Mouse (Mus musculus) right cerebral cortex, adult 18-20 months (tissue): ENCODE measurements around the gene Atoh7.
"Not testable (repeated sequence)": the region's sequence is repeated elsewhere in the genome, so short reads cannot be mapped to it uniquely, and the experiment has no call there.

ENCODE experiments used
- DNase-seq: peaks from one replicate; pipeline ENCODE4 v3.0.0; 2022; ENCODE audit warnings: mixed read lengths

Atoh7 gene

DNA sequence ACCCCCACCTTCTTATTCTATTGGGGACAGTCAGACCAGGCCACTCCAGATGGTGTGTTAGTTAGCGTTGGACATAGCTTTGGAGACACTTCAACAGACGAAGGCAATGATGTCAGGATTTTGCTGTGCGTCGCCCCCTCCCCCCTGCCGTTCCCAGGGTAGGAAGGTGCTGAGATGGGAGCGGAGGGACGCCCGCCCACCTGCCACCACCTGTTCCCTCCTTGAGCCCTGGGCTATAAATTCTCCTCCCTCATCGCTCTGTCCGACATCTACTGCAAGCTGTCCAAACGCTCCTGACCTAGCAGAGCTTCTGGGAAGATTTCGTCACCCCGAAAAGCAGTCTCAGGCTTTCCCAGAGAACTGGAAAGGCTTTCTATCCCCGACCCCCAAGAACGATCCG is at the start of gene Atoh7:
TSS of gene Atoh7 (plus strand) at position 131 of the 400 bp plus-strand sequence.
- peak; percentile 65 for DNase-seq

DNA sequence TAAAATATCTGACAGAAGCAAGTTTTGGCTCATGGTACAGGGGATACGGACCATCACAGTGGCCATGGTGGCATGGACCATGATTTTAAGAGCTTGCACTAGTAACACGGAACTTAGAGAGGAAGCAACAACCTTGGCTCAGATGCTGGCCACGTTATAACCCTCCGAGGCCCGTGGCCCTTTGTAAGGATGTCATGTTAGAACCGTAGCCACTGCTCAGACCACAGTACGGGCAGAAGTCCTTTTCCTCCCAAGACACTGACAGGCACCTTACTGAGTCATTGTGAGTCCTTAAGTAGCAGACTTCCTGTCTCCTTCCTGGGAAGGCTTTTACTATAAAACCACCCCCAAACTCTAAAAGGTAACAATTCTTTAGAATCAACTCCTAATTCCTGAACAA is 48.2 kb upstream of the Atoh7 start:
- DNase-seq = no peak

DNA sequence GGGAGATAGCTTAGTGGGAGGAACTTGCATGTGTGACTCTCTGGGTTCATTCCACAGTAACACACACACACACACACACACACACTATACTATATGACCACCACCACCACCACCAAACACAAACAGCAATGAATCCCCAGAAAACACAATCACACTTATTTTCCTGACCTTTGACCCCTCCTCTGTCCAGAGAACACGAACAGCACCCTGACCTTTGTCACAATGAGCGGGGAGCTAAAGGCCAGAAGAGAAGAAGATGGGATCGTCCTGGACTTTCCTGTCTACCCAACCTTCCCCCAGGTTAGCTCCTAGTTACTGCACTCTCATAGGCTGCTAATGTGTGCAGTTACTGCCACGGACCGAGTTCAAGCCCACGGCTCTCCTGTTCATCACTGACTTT is 47.4 kb upstream of the Atoh7 start:
- no peak for DNase-seq

DNA sequence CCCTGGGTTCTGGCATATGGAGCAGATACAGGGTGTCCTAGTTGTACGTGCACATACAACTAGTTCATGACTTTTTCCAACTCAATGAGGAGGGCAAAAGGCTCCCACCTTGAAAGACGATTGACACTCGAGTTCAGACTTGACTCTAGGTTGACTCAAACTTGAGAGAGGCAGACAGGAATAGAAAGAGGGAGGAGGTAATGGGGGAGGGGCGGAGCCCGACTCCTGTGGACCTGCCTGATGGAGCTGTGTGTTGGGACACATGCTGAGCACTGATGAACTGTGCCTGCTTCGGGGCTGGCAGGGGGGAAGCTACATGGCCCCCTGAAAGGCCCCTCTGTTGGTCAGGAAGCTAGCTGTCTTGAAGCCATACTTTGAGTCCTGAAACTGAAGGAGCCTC is 46.4 kb upstream of the Atoh7 start:
- no peak for DNase-seq

DNA sequence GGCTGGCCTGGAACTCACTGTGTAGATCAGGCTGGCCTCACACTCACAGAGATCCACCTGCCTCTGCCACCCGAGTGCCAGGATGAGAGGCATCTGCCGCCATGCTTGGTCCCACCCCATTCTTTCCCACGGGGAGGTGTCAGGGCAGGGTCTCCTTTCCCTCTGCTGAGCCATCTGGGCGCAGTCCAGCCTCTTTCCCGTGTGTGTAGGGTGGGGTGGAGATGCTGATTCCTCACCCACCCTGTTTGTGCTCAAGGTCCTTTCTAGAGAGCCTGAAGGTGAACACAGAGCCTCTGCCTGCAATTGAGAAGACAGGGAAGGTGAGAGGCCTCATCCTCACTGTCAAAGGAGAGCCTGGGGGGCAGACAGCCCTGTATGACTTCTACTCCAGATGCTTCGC is 45.4 kb upstream of the Atoh7 start:
- DNase-seq = not testable (repeated sequence)

DNA sequence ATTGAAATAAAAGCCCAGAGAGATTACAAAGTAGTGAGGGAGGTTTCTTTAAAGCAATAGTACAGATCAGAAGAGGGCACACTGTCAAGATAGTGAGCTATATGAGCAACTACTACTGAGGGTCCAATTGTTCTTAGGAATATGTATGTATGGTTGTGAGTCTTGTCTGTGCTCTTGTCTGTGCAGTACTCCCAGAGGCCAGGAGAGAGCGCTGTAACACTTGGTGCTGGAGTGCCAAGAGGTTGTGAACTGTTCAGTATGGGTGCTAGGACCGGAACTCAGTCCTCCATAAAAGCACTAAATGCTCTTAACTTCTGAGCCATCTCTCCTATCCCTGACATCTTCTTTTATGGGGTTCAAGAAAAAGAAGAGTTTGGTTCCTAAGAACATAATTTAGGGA is 44.9 kb upstream of the Atoh7 start:
- DNase-seq = no peak

DNA sequence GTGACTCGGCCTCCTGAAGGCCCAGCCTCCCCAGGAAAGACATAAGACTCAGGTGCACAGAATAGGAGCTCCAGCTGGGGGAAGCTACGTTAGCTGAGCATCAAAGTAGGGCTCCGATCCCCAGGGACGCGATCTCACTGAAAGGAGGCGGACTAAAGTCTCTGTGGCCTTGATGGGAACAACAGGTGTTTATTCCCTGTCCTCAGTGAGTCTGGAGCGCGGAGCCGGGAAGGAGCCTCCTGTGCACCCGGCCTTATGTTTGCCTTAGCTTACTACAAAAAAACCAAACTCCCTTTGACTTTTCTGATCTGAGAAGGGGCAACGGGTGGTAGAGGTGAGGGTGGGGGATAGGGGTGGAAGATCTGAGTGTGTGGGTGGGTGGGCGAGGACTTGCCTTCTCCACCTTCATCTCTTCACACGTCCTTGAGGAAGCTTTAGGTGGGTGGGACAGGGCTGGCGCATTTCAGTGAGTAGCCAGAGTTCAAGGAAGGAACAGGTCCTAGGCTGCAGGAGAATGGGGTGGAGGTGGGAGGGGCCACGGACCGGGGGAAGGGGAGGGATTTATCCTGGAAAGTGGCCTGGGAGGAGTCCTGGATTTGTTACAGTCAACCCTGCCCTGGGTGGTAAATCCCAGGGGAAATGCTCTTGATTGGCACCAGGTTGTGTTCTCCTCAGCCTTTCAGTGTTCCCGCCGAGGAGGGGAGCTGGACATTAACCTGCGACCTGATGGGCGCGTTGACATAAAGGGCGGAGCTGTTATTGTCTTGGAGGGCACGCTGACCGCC is 42.3 kb upstream of the Atoh7 start:
- DNase-seq = no peak

DNA sequence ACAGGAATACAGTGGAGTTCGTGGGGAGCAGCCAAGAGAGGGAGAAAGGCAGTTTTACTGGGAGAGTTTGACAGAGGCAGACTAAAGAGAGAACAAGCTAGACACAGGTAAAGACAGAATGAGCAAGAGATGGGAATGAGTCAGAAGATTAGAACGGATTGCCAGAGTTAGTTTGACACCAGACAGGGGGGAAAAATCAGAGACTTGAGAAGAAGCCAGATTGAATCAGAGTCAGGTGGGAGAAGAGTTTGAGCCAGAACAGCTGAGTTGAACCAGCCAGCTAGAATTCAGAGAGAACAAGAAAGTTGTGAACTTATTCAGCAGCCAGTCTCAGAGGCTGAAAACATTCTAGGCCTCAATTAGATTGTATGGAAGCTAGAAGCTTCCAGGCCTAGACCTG is 39.6 kb upstream of the Atoh7 start, which contains the start of gene Pbld1:
TSS of gene Pbld1 (plus strand) at position 301 of the 400 bp plus-strand sequence.
- no peak for DNase-seq

DNA sequence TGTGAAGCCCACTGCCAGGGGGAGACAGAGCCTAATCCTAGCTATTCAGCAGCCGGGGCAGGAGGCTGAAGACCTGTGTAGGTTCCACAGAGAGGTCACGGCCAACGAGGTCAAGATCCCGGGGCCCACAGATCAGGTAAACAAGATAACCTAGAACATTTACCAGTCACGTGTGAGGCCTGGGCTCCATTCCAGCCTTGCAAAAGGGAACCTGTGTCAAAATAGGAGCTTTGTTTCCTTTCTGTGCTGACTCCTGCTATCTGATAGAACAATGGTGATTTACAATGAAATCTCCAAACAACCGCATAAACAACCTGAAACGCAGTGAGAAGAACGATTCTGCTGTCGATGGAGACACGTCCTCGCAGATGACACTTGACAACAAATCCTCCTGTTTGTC is 39.0 kb upstream of the Atoh7 start:
- no peak for DNase-seq

DNA sequence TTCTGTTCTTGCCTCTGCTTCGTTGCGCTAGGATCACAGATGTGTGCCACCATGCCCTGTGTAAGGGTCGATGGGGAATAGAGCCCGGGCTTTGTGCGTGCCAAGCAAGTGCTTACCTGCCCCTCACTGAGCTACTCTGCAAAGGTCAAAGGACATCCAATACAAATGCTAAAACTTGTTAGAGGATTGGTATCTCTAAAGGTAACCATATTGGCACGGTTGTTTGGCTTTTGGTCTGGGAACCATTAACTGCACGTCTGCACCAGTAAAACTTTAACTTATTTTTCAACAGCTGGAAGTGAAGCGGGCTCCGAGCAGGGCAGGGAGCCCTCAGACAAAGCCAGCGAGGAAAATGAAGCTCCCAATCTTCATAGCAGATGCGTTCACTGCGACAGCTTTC is 38.2 kb upstream of the Atoh7 start:
- DNase-seq = no peak

DNA sequence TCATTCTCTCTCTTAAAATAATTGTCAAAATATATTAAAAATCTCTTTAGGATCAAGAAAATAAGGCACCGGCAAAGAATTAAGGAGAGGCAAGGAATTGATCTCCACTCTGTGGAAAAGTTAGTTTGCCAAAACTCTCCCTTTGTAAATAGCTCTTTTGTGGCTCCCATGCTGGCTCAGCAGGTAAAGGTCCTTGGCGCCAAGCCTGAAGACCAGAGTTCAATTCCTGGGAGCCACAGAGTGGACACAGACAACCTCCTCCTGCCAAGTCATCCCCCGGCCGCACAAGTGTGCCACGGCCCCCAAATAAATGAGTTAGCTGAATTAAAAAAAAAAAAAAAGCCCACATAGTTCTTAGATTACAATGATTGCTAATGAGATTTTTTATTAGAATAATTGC is 36.8 kb upstream of the Atoh7 start:
- DNase-seq = no peak

DNA sequence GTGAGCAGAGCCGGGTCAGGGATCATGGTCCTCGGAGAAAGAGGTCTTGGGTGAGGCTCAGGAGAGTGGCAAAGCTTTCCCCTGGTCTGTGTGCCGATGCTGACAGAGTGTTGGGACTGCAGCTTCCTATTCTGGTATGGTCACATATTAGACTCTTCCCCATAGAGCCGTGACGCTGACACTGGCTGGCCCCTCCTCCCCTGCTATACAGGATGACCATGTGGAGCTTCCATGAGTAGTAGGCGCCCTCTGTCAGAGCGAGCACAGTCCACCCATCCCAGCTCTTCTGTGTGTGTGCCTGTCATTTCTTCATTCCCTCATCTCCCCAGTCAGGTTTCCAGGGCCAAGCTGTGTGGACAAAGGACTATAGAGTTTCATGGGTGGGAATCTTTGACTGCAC is 36.1 kb upstream of the Atoh7 start:
- DNase-seq = no peak

DNA sequence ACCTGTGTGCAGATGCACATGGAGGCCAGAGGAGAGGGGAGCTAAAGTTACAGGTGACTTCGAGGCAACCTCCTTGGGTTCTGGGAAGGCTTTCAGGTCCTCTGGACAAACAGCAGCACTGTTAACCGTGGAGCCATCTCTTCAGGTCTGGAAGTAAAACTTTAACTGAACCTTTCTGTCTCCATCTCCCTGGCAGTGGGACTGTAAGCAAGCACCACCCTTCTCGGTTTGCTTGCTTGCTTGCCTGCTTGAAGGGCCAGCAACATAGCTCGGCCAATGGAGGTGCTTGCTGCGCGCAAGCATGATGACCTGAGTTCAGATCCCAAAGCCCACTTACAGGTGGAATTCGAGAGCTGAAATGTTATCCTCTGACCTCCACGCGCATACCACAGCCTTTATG is 34.9 kb upstream of the Atoh7 start:
- no peak for DNase-seq

DNA sequence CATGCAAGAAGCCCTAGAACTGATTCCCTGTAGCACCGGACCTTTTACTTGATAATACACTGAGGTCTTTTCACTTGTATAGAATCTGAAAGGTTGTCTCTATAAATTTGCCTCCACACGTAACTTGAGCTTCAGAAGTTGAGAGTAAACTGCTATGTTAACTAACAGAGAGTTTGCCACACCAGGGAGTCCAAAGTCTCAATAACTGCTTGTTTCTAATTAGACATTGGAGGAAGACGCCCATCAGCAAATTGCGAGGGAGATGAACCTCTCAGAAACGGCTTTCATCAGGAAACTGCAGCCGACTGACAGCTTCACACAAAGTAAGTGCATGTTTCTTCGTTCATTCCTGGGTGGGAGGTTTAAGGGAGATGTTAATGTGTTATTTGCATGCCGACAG is 33.9 kb upstream of the Atoh7 start:
- no peak for DNase-seq

DNA sequence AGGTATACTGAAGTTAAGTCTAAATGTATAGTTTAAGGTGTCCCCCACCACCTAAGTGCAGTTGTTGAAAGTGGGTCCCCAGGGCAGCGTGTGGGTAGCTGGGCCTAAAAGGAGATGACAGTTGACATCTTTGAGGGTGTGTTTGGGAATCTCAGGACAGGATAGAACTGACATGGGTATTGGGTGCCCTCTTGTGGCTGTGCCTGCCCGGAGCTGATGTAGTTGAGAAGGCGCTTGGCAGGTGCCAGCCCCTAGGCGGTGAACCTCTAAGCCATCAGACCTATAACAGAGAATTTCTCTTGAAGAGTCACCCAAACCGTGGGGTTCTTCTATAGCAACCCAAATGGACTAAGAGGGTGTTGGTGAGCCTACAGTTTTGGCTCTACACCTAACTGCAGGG is 33.5 kb upstream of the Atoh7 start:
- DNase-seq = peak; percentile 82

DNA sequence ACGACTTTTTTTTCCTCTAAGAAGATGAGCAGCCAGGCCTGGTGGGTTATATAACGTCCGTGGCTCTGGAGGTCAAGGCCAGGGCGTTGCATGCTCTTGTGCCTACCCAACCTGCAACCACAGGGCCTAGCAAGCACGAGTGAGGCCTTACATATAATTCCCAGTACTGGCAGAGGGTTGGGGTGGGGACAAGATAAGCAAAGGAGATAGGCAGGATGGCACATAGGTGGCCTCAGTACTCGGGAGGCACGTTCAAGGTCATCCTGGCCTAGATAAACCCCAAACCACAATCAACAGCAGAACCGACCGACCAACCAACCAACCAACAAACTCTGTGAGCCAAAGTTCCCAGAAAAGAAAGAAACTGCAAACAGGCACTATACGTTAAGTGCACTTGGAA is 13.1 kb upstream of the Atoh7 start:
- DNase-seq = no peak

DNA sequence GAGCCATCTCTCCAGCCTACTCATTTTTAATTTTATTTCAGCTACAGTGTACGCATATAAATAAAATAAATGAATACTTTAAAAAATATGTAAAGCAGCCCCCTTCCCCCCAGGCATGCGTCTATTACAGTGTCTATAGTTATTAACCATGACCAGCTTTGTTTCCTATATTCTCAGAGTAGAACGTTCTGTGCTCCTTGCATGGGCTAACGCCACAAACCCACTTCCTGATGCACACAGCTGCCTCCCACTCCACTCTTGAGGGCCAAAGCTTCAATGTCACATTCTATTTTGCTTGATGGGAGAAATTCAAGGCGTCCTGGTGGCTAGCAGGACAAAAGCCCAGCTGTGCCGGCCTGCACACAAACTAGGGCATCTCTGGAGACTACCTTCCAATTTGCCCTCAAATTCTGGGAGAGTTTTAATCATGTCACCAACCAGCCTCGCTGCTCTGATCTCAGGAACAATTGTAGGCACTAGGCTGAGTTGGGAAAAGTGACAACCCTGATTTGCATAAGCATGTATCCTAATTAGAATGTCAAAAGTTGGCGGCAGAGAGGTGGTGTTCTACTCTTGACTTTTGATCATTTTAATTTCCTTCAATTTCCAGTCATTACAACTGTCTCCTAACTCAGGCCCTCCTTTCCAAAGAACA is 10.2 kb upstream of the Atoh7 start:
- DNase-seq = no peak

DNA sequence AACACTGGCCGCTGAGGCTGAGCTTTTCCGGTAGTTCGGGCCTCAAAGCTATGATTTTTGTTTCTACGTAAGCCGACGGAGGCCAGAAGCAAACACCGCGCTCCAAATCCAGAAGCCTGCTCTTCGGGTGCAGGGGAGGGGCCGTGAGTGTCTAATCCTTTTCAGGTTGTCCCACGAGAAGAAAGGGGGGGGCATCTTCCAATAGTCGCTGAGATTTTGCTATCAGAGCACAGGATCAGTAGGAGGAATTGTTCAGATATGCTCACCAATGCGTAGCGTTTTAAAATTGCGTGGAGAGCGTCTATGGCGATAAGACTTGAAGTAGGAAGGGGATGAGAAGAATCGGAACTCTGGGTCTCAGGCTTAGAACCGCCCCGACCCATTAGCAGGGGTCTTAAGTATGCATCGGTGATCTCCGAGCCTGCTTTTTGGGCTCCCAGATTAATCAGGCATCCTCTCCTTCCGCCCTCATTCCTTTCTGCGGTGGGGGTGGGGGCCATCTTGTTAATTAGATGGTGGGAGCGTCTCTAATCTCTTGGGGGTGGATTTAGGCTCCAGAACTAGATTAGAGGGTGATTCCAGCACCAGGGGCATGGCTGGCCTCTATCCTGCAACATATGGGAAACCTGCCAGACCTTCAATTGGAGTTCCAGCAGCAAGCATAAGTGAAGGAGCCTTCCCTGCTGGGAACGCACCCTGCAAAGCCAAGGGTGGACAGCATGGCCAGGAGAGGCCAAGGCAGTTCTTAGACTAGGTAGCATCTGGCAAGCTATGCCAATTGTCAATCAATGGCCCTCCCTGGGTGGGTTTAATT is 9.5 kb upstream of the Atoh7 start:
- peak; percentile 31 for DNase-seq

DNA sequence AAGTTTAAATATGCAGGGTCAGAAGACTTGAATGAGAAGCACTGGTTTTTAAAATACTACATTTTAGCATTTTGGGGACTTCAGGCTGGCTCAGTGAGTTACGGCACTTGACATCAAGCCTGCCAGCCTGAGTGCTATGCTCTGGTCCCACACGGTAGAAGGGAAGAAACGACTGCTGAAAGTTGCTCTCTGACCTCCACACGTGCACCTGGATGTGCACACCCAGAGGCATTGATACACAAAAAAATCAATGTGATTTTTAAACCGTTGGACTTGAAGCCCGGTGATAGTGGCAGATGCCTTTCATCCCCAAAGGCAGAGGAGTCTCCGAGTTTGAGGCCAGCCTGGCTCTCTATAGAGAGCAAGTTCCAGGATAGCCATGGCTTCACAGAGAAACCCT is 7.5 kb upstream of the Atoh7 start:
- no peak for DNase-seq

DNA sequence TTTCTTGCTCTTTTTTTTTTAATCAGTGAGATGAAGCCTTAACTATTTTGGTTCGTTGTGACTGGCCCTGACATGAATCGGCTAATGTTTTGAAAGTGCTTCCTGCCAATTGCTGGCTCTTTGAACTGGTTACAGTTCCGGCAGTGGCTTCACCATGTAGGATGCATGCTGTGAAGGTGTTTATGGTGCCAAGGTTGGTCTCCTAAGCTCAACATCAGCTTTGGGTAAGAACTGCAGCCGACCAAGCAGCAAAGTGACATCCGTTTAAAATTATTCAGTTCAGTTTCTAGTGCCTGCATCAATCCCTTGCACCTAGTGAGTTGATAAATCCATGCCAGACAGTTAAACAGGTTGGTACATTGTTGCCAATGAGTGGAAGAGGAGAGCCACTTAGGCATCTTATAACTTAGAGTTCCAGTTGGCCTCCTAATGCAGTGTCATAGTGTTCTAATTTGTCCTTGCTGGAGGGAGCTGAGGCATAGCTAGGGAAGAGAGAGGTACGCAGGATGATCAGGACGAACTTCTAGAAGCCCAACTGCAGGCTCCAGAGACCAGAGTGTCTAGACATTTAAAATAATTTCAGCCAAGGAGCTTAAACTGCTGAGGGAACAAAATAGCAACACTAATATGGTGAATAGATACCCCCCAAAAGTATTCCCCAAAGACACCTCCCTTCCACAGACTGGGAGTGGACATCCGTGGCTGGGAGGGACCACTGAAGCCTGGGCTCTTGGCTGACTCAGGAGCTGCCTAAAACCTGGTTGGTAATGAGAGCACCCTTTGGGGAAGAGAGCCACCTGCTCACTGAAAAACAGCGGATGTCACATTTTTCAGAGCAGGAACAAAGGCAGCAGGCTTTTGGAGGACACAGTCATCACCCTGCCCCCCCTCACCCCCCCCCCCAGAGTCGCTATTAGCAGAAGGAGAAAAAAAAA is 6.6 kb upstream of the Atoh7 start:
- DNase-seq = no peak

DNA sequence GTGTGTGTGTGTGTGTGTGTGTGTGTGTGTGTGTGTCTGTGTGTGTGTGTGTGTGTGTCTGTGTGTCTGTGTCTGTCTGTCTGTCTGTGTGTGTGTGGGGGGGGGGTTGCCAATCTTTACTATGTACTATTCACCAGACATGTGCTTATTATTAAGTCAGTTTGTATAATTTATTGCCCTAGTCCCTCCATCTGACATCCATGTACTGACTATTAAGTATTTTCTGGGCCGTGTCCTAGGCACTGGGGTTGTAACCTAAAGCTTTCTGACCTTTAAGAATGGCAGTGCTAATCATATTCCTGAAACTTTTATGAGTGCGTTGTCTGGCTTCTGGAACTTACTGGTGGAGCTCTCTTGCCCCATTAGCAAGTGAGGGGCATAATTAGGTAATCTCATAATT is 2.7 kb upstream of the Atoh7 start:
- DNase-seq = no peak

DNA sequence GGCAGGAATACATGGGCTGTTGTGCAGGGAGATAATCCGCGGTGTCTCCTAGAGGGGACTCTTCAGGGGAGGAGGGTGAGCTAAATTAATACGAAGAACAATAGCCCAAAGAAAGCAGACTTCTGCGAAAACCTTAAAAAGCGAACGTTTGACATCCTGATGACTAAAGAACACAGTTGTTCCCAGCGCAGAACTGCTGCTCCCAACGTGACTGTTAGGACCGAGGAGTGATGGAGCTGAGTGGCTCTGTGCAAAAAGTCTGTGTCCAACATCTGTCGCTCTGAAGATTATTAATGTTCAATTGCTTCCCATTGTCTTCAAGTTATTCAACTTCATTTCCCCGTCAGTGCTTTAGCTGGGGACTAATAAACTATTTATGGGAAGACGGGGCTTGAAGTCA is 1.3 kb upstream of the Atoh7 start:
- no peak for DNase-seq
